Mouse (Mus musculus) bone marrow, adult 2 months (tissue): Measurements from ENCODE around the gene Mmp7. TPM values are rescaled to one million over a fixed set of nuclear protein-coding genes. Genes with fewer than 3 reads are reported as not detected.

Experiments
- H3K27ac ChIP-seq: fragments of 200-500 bp; 2 replicates; pipeline ENCODE4 v1.5.1; 2012; ENCODE audit warnings: low read depth, mild to moderate bottlenecking, control low read depth, inconsistent platforms, low read length; ENCODE audit not compliant: control insufficient read depth, poor library complexity, insufficient read depth
- H3K4me1 ChIP-seq: fragments of 200-500 bp; 2 replicates; pipeline ENCODE4 v1.6.1; 2011; ENCODE audit warnings: low read length; ENCODE audit not compliant: control insufficient read depth, insufficient read depth
- H3K4me3 ChIP-seq: fragments of 200-500 bp; replicated peaks from 2 replicates; pipeline ENCODE3; 2011; ENCODE audit warnings: mild to moderate bottlenecking, low read depth, low read length, control low read depth; ENCODE audit not compliant: control insufficient read depth
- CTCF ChIP-seq: fragments of 200-500 bp; IDR thresholded peaks from 2 replicates; pipeline ENCODE4 v1.5.1; 2011; ENCODE audit warnings: low read length, control low read depth; ENCODE audit not compliant: control insufficient read depth, insufficient read depth
- POLR2A ChIP-seq: fragments of 200-500 bp; IDR thresholded peaks from 2 replicates; pipeline ENCODE4 v1.6.1; 2011; ENCODE audit warnings: low read depth, mild to moderate bottlenecking, control low read depth, low read length, borderline replicate concordance; ENCODE audit not compliant: control insufficient read depth
- WGBS: fragments of 180-500 bp; shearing (Covaris S2); methylation state at CpG from one replicate; pipeline ENCODE4 v1.1.7; 2018; 5-methylcytosine and 5-hydroxymethylcytosine counted together
- polyA plus RNA-seq: library from polyadenylated mRNA; stranded (reverse); fragments of >200 nt; gene quantifications from 2 replicates; pipeline ENCODE4 v1.2.4, GENCODE M21; 2011; ENCODE audit warnings: low replicate concordance; ENCODE audit not compliant: missing spikeins, insufficient read depth, insufficient read length

Gene Mmp7
- polyA plus RNA-seq, 1 experiment = not detected

GRCm38 (mm10) chr9:7672985-7673384 lies 18.9 kb upstream of the Mmp7 start:
- no peak overlapping the region for H3K27ac ChIP-seq
- H3K4me1 ChIP-seq = no peaks in the 10 kb centered on the region
- no peak for TF ChIP-seq POLR2A
- TF ChIP-seq CTCF = no peak
- H3K4me3 ChIP-seq = no peak overlapping the region
- WGBS = 28% methylated on average over 9 of the region's 9 CpGs

- TF ChIP-seq POLR2A (no peak), CTCF (no peak)
- Histone ChIP-seq H3K27ac (no peak overlapping the region), H3K4me1 (no peaks in the 10 kb centered on the region), H3K4me3 (no peak overlapping the region)
- WGBS = 74% methylated on average over 2 of the region's 2 CpGs
Measured at GRCm38 (mm10) chr9:7678154-7678837, 13.6 kb upstream of the Mmp7 start.

- Histone ChIP-seq H3K4me3 (no peak overlapping the region), H3K4me1 (no peaks in the 10 kb centered on the region), H3K27ac (no peak overlapping the region)
- TF ChIP-seq CTCF (no peak), POLR2A (no peak)
- 81% methylated on average over 9 of the region's 9 CpGs for WGBS
Measured at GRCm38 (mm10) chr9:7682081-7682618, 9.7 kb upstream of the Mmp7 start.

- H3K4me3 ChIP-seq = no peak overlapping the region
- TF ChIP-seq CTCF = no peak
- no peak for TF ChIP-seq POLR2A
- H3K4me1 ChIP-seq = no peaks in the 10 kb centered on the region
- 27% methylated on average over 2 of the region's 2 CpGs for WGBS
- H3K27ac ChIP-seq = no peak overlapping the region
Measured at GRCm38 (mm10) chr9:7686024-7686423, 5.9 kb upstream of the Mmp7 start.

GRCm38 (mm10) chr9:7689799-7690198 lies 2.1 kb upstream of the Mmp7 start:
- TF ChIP-seq CTCF (no peak), POLR2A (no peak)
- Histone ChIP-seq H3K27ac (no peak overlapping the region), H3K4me3 (no peak overlapping the region), H3K4me1 (no peaks in the 10 kb centered on the region)
- WGBS = 43% methylated on average over 6 of the region's 6 CpGs

GRCm38 (mm10) chr9:7693961-7694360 lies 2.1 kb downstream of the Mmp7 start:
- WGBS = 89% methylated on average over 3 of the region's 3 CpGs
- Histone ChIP-seq H3K4me3 (no peak overlapping the region), H3K4me1 (no peaks in the 10 kb centered on the region; the same call in 1 of the 2 replicates), H3K27ac (no peak overlapping the region)
- TF ChIP-seq CTCF (no peak), POLR2A (no peak)

- Histone ChIP-seq H3K27ac (no peak overlapping the region), H3K4me1 (no peaks in the 10 kb centered on the region; the same call in 1 of the 2 replicates), H3K4me3 (no peak overlapping the region)
- TF ChIP-seq POLR2A (no peak), CTCF (no peak)
- WGBS = 91% methylated on average over 3 of the region's 3 CpGs
Measured at GRCm38 (mm10) chr9:7695646-7696045, 3.8 kb downstream of the Mmp7 start.

GRCm38 (mm10) chr9:7708698-7709097 lies 16.8 kb downstream of the Mmp7 start:
- no peak overlapping the region for H3K4me3 ChIP-seq
- no peak for TF ChIP-seq POLR2A
- no peak for TF ChIP-seq CTCF
- H3K4me1 ChIP-seq = no peaks in the 10 kb centered on the region
- 76% methylated on average over 6 of the region's 6 CpGs for WGBS
- no peak overlapping the region for H3K27ac ChIP-seq
